Mouse (Mus musculus): ENCODE results near the gene Tiam1. TPM values are rescaled to one million over a fixed set of nuclear protein-coding genes. Genes with fewer than 3 reads are reported as not detected.

Tiam1 gene
- polyA plus RNA-seq (2015; fragmentation: Nextera tagmentation; extraction: Ambion mirVana), result 12.3 and 12.4 TPM in 2 replicates

GRCm38 (mm10) chr16:90143760-90144516, at the start of gene Tiam1:
Gene Tiam1, minus strand, starts transcription at chr16:90143769.
- H3K4me3 ChIP-seq (replicated peaks), result peak within 1 kb of the TSS; percentile 80
- H3K4me2 ChIP-seq (replicated peaks), result peak within 1 kb of the TSS; percentile 100
- H3K9ac ChIP-seq, result peak within 1 kb of the TSS; percentile 74
- H3K36me3 ChIP-seq, result no peaks in the 10 kb centered on the region
- ATAC-seq, result peak; percentile 97
- no peaks in the 10 kb centered on the region for H3K9me3 ChIP-seq
- peak within 1 kb of the TSS; percentile 85 for H3K27ac ChIP-seq
- H3K27me3 ChIP-seq (replicated peaks), result no peaks in the 10 kb centered on the region
- under 1% methylated on average over 64 of the region's 64 CpGs for WGBS
- peaks cover 12% of the 10 kb centered on the region; the same call in 1 of the 2 replicates for H3K4me1 ChIP-seq (replicated peaks)

GRCm38 (mm10) chr16:90191289-90191688, 47.7 kb upstream of the Tiam1 start:
- H3K4me2 ChIP-seq (replicated peaks), result no peak overlapping the region
- no peak overlapping the region for H3K27ac ChIP-seq
- no peaks in the 10 kb centered on the region for H3K36me3 ChIP-seq
- WGBS, result 64% methylated on average over 6 of the region's 6 CpGs
- no peaks in the 10 kb centered on the region for H3K27me3 ChIP-seq (replicated peaks)
- H3K4me3 ChIP-seq (replicated peaks), result no peak overlapping the region
- no peak overlapping the region for H3K9ac ChIP-seq
- no peak for ATAC-seq
- no peaks in the 10 kb centered on the region for H3K9me3 ChIP-seq
- H3K4me1 ChIP-seq (replicated peaks), result no peaks in the 10 kb centered on the region

- Histone ChIP-seq H3K4me3 (replicated peaks) (no peak overlapping the region), H3K4me1 (replicated peaks) (no peaks in the 10 kb centered on the region), H3K4me2 (replicated peaks) (no peak overlapping the region), H3K36me3 (no peaks in the 10 kb centered on the region), H3K27me3 (replicated peaks) (no peaks in the 10 kb centered on the region), H3K27ac (no peak overlapping the region), H3K9ac (no peak overlapping the region), H3K9me3 (no peaks in the 10 kb centered on the region)
- peak; percentile 73 for ATAC-seq
- 21% methylated on average over 13 of the region's 13 CpGs for WGBS
Observed at GRCm38 (mm10) chr16:90187453-90187852, 43.9 kb upstream of the Tiam1 start.

GRCm38 (mm10) chr16:90185928-90186588, 42.5 kb upstream of the Tiam1 start:
- ATAC-seq, result peak; percentile 63; the same call in 1 of the 2 replicates
- no peak overlapping the region for H3K4me2 ChIP-seq (replicated peaks)
- H3K27ac ChIP-seq, result no peak overlapping the region
- no peak overlapping the region for H3K4me3 ChIP-seq (replicated peaks)
- H3K27me3 ChIP-seq (replicated peaks), result no peaks in the 10 kb centered on the region
- H3K36me3 ChIP-seq, result no peaks in the 10 kb centered on the region
- H3K4me1 ChIP-seq (replicated peaks), result no peaks in the 10 kb centered on the region
- no peaks in the 10 kb centered on the region for H3K9me3 ChIP-seq
- H3K9ac ChIP-seq, result no peak overlapping the region
- WGBS, result 47% methylated on average over 8 of the region's 8 CpGs

GRCm38 (mm10) chr16:90184135-90184534, 40.6 kb upstream of the Tiam1 start:
- Histone ChIP-seq H3K27ac (no peak overlapping the region), H3K4me3 (replicated peaks) (no peak overlapping the region), H3K9ac (no peak overlapping the region), H3K9me3 (no peaks in the 10 kb centered on the region), H3K27me3 (replicated peaks) (no peaks in the 10 kb centered on the region), H3K4me1 (replicated peaks) (no peaks in the 10 kb centered on the region), H3K36me3 (no peaks in the 10 kb centered on the region), H3K4me2 (replicated peaks) (no peak overlapping the region)
- WGBS, result 67% methylated on average over 6 of the region's 6 CpGs
- no peak for ATAC-seq

GRCm38 (mm10) chr16:90181673-90182072, 38.1 kb upstream of the Tiam1 start:
- Histone ChIP-seq H3K4me1 (replicated peaks) (no peaks in the 10 kb centered on the region), H3K4me3 (replicated peaks) (no peak overlapping the region), H3K9me3 (no peaks in the 10 kb centered on the region), H3K9ac (no peak overlapping the region), H3K4me2 (replicated peaks) (no peak overlapping the region), H3K36me3 (no peaks in the 10 kb centered on the region), H3K27ac (no peak overlapping the region), H3K27me3 (replicated peaks) (no peaks in the 10 kb centered on the region)
- WGBS, result 89% methylated on average over 8 of the region's 8 CpGs
- ATAC-seq, result no peak

- Histone ChIP-seq H3K4me3 (replicated peaks) (no peak overlapping the region), H3K27ac (no peak overlapping the region), H3K4me2 (replicated peaks) (no peak overlapping the region), H3K27me3 (replicated peaks) (no peaks in the 10 kb centered on the region), H3K36me3 (no peaks in the 10 kb centered on the region), H3K9ac (no peak overlapping the region), H3K4me1 (replicated peaks) (no peaks in the 10 kb centered on the region), H3K9me3 (no peaks in the 10 kb centered on the region)
- 79% methylated on average over 6 of the region's 6 CpGs for WGBS
- ATAC-seq, result no peak
Observed at GRCm38 (mm10) chr16:90180975-90181374, 37.4 kb upstream of the Tiam1 start.

GRCm38 (mm10) chr16:90179892-90180291, 36.3 kb upstream of the Tiam1 start:
- Histone ChIP-seq H3K27me3 (replicated peaks) (no peaks in the 10 kb centered on the region), H3K27ac (no peak overlapping the region), H3K4me3 (replicated peaks) (no peak overlapping the region), H3K9me3 (no peaks in the 10 kb centered on the region), H3K4me2 (replicated peaks) (no peak overlapping the region), H3K9ac (no peak overlapping the region), H3K4me1 (replicated peaks) (no peaks in the 10 kb centered on the region), H3K36me3 (no peaks in the 10 kb centered on the region)
- no peak for ATAC-seq
- 86% methylated on average over 5 of the region's 5 CpGs for WGBS

- Histone ChIP-seq H3K9ac (no peak overlapping the region), H3K27ac (no peak overlapping the region), H3K4me3 (replicated peaks) (no peak overlapping the region), H3K9me3 (no peaks in the 10 kb centered on the region), H3K4me2 (replicated peaks) (no peak overlapping the region), H3K27me3 (replicated peaks) (no peaks in the 10 kb centered on the region), H3K4me1 (replicated peaks) (no peaks in the 10 kb centered on the region), H3K36me3 (no peaks in the 10 kb centered on the region)
- WGBS, result 86% methylated on average over 3 of the region's 3 CpGs
- ATAC-seq, result no peak
Observed at GRCm38 (mm10) chr16:90178404-90178803, 34.8 kb upstream of the Tiam1 start.

GRCm38 (mm10) chr16:90177425-90177824, 33.9 kb upstream of the Tiam1 start:
- Histone ChIP-seq H3K4me2 (replicated peaks) (no peak overlapping the region), H3K27me3 (replicated peaks) (no peaks in the 10 kb centered on the region), H3K4me1 (replicated peaks) (no peaks in the 10 kb centered on the region), H3K27ac (no peak overlapping the region), H3K4me3 (replicated peaks) (no peak overlapping the region), H3K36me3 (no peaks in the 10 kb centered on the region), H3K9me3 (no peaks in the 10 kb centered on the region), H3K9ac (no peak overlapping the region)
- no peak for ATAC-seq
- 63% methylated on average over 8 of the region's 8 CpGs for WGBS

GRCm38 (mm10) chr16:90176472-90176871, 32.9 kb upstream of the Tiam1 start:
- ATAC-seq, result 0 out of 2 replicates have a peak, but pooled peaks have one; percentile 39
- H3K4me2 ChIP-seq (replicated peaks), result no peak overlapping the region
- WGBS, result 57% methylated on average over 10 of the region's 10 CpGs

GRCm38 (mm10) chr16:90171416-90171815, 27.8 kb upstream of the Tiam1 start:
- Histone ChIP-seq H3K36me3 (no peaks in the 10 kb centered on the region), H3K4me3 (replicated peaks) (no peak overlapping the region), H3K4me2 (replicated peaks) (no peak overlapping the region), H3K4me1 (replicated peaks) (no peaks in the 10 kb centered on the region), H3K27me3 (replicated peaks) (no peaks in the 10 kb centered on the region), H3K27ac (no peak overlapping the region), H3K9ac (no peak overlapping the region), H3K9me3 (no peaks in the 10 kb centered on the region)
- 71% methylated on average over 8 of the region's 8 CpGs for WGBS
- ATAC-seq, result no peak

More at GRCm38 (mm10) chr16:90176472-90176871, 32.9 kb upstream of the Tiam1 start:
- Histone ChIP-seq H3K36me3 (no peaks in the 10 kb centered on the region), H3K9ac (no peak overlapping the region), H3K4me3 (replicated peaks) (no peak overlapping the region), H3K27me3 (replicated peaks) (no peaks in the 10 kb centered on the region), H3K9me3 (no peaks in the 10 kb centered on the region), H3K4me1 (replicated peaks) (no peaks in the 10 kb centered on the region), H3K27ac (no peak overlapping the region)
